Mouse (Mus musculus) heart, adult 11 months (tissue): ENCODE measurements around the gene Saxo1.

Experiments used
- DNase-seq: peaks from one replicate; pipeline ENCODE4 v3.0.0; 2022

The Saxo1 gene

GRCm38 (mm10) chr4:86527162-86528136 is 30.7 kb downstream of the Saxo1 start:
- no peak for DNase-seq

- no peak for DNase-seq
Observed at GRCm38 (mm10) chr4:86524483-86524882, 33.6 kb downstream of the Saxo1 start.

- no peak for DNase-seq
Observed at GRCm38 (mm10) chr4:86523771-86524170, 34.4 kb downstream of the Saxo1 start.

GRCm38 (mm10) chr4:86520695-86521094 is 37.4 kb downstream of the Saxo1 start:
- no peak for DNase-seq

GRCm38 (mm10) chr4:86519953-86520352 is 38.2 kb downstream of the Saxo1 start:
- DNase-seq: no peak

- peak; percentile 94 for DNase-seq
Observed at GRCm38 (mm10) chr4:86504656-86505055, 53.5 kb downstream of the Saxo1 start.

GRCm38 (mm10) chr4:86499561-86499960 is 58.6 kb downstream of the Saxo1 start:
- DNase-seq: peak; percentile 90

- peak; percentile 99 for DNase-seq
Observed at GRCm38 (mm10) chr4:86498754-86499153, 59.4 kb downstream of the Saxo1 start.

GRCm38 (mm10) chr4:86489128-86489527 is 69.0 kb downstream of the Saxo1 start:
- peak; percentile 95 for DNase-seq

GRCm38 (mm10) chr4:86486901-86487300 is 71.2 kb downstream of the Saxo1 start:
- DNase-seq: peak; percentile 93

- DNase-seq: peak; percentile 96
Observed at GRCm38 (mm10) chr4:86486491-86486890, 71.6 kb downstream of the Saxo1 start.

GRCm38 (mm10) chr4:86485052-86485451 is 73.1 kb downstream of the Saxo1 start:
- DNase-seq: peak; percentile 87

- DNase-seq: peak; percentile 91
Observed at GRCm38 (mm10) chr4:86483686-86484085, 74.4 kb downstream of the Saxo1 start.

GRCm38 (mm10) chr4:86483013-86483615 is 75.0 kb downstream of the Saxo1 start:
- DNase-seq: peak; percentile 42

GRCm38 (mm10) chr4:86480891-86481290 is 77.2 kb downstream of the Saxo1 start:
- peak; percentile 61 for DNase-seq

GRCm38 (mm10) chr4:86464808-86465207 is 93.3 kb downstream of the Saxo1 start:
- DNase-seq: no peak

- no peak for DNase-seq
Observed at GRCm38 (mm10) chr4:86450468-86450867, 107.7 kb downstream of the Saxo1 start.

GRCm38 (mm10) chr4:86436336-86436735 is 121.8 kb downstream of the Saxo1 start:
- peak; percentile 66 for DNase-seq

GRCm38 (mm10) chr4:86435631-86436030 is 122.5 kb downstream of the Saxo1 start:
- DNase-seq: no peak

GRCm38 (mm10) chr4:86428091-86428745 is 129.9 kb downstream of the Saxo1 start:
- DNase-seq: peak; percentile 73

- peak; percentile 89 for DNase-seq
Observed at GRCm38 (mm10) chr4:86427312-86427711, 130.8 kb downstream of the Saxo1 start.

GRCm38 (mm10) chr4:86426549-86426948 is 131.6 kb downstream of the Saxo1 start:
- peak; percentile 81 for DNase-seq

- DNase-seq: peak; percentile 72
Observed at GRCm38 (mm10) chr4:86425581-86425980, 132.5 kb downstream of the Saxo1 start.
